Mouse (Mus musculus) G1E (cell line): ENCODE measurements around the gene Masp2.

ENCODE experiments used
- CTCF ChIP-seq: IDR thresholded peaks from 2 replicates; pipeline ENCODE4 v1.5.1; 2012; ENCODE audit warnings: low read depth, low read length, inconsistent platforms, mixed read lengths
- TAL1 ChIP-seq: conservative IDR thresholded peaks from 2 replicates; pipeline ENCODE4 v1.6.1; 2012; ENCODE audit warnings: low read depth, low read length, inconsistent platforms, mixed read lengths

DNA sequence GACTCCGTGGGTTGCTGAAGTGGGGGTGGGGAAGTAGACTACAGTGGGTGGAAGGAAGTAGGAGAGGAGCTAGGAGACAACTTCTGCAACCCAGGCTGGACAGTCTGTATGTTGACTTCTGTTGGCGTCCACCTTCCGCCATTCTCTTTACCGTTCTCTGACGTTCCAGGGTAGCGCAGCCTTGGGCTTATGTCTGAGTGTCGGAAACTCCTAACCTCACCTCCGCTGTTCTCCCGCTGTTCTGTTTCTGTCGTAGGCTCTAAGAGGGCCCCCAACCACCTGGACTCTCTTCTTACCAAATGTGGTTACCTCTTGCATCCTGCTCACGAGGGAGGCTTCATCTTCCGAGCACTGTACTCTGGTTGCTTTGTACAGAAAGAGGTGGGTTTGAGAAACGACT, 55.4 kb downstream of the Masp2 start:
- TF ChIP-seq CTCF (no peak), TAL1 (no peak)
